Mouse (Mus musculus): ENCODE measurements at regions not wholly inside any gene's neighbourhood (a gene's known extent, or its start where the extent isn't known, plus 50 kb on each side); places are given as distances from the start of the nearest gene placed in this dataset.

GRCm38 (mm10) chr10:17586910-17587309, 136.1 kb upstream of the Cited2 start:
- no peak for TF ChIP-seq CTCF (conservative IDR thresholded peaks at IDR 0.05; ENCODE audit: insufficient read depth, insufficient read length, low read depth, low read length)
- TF ChIP-seq POLR2A (IDR thresholded peaks at IDR 0.05; ENCODE audit: low read depth, low read length): no peak

Data from kidney, adult 2 months (tissue).